Mouse (Mus musculus) ES-E14 (cell line): ENCODE data around the gene Mob3b. TPM values are rescaled to one million over a fixed set of nuclear protein-coding genes. Genes with fewer than 3 reads are reported as not detected.

Experiments
- DNase-seq: peaks from one replicate; pipeline ENCODE4 v3.0.0-alpha.2; 2013; ENCODE audit warnings: low read depth, low spot score
- H3K27ac ChIP-seq: 2 replicates; pipeline ENCODE4 v1.5.1; 2012; ENCODE audit warnings: low read depth, mild to moderate bottlenecking, low read length, moderate library complexity, mixed read lengths; ENCODE audit not compliant: poor library complexity, insufficient read depth, severe bottlenecking
- H3K36me3 ChIP-seq: 2 replicates; pipeline ENCODE4 v1.6.1; 2012; ENCODE audit warnings: mild to moderate bottlenecking, low read length, moderate library complexity, mixed read lengths; ENCODE audit not compliant: control insufficient read depth, poor library complexity, insufficient read depth, severe bottlenecking
- H3K4me1 ChIP-seq, 2 experiments: fragments of 150-350 bp in 1 of 2; sonication (generic) in 1 of 2; 2 replicates each; pipeline ENCODE4 v1.6.1; 2012; ENCODE audit warnings: low read length in 2 of 2, mild to moderate bottlenecking in 1 of 2, mixed read lengths in 1 of 2; ENCODE audit not compliant: control insufficient read depth in 2 of 2, insufficient read depth in 2 of 2, poor library complexity in 1 of 2
- H3K4me3 ChIP-seq, 2 experiments: fragments of 150-350 bp in 1 of 2; sonication (generic) in 1 of 2; 2 replicates each; pipeline ENCODE4 v1.5.1; 2012; ENCODE audit warnings: low read length in 2 of 2, low read depth in 1 of 2, mild to moderate bottlenecking in 1 of 2, mixed read lengths in 1 of 2; ENCODE audit not compliant: insufficient read depth in 1 of 2, poor library complexity in 1 of 2, severe bottlenecking in 1 of 2
- H3K9ac ChIP-seq: 2 replicates; pipeline ENCODE4 v1.6.1; 2012; ENCODE audit warnings: low read depth, mild to moderate bottlenecking, low read length, mixed read lengths; ENCODE audit not compliant: poor library complexity, insufficient read depth, severe bottlenecking
- H3K9me3 ChIP-seq: fragments of 150-350 bp; sonication (generic); 2 replicates; pipeline ENCODE4 v1.6.1; 2012; ENCODE audit warnings: low read depth, mild to moderate bottlenecking, low read length; ENCODE audit not compliant: control insufficient read depth, insufficient read depth
- CHD2 ChIP-seq: IDR thresholded peaks from 2 replicates; pipeline ENCODE4 v1.6.1; 2014; ENCODE audit warnings: mild to moderate bottlenecking, low read depth, low read length, inconsistent platforms
- HCFC1 ChIP-seq: IDR thresholded peaks from 2 replicates; pipeline ENCODE4 v1.6.1; 2012; ENCODE audit warnings: low read length, inconsistent platforms, borderline replicate concordance; ENCODE audit not compliant: insufficient read depth
- MAFK ChIP-seq: IDR thresholded peaks from 2 replicates; pipeline ENCODE4 v1.6.1; 2014; ENCODE audit warnings: mild to moderate bottlenecking, low read depth, low read length, inconsistent platforms; ENCODE audit not compliant: insufficient read depth
- ZC3H11A ChIP-seq: IDR thresholded peaks from 2 replicates; pipeline ENCODE4 v1.6.1; 2012; ENCODE audit warnings: low read depth, mild to moderate bottlenecking, inconsistent platforms, low read length, borderline replicate concordance
- ZNF384 ChIP-seq: IDR thresholded peaks from 2 replicates; pipeline ENCODE4 v1.6.1; 2012; ENCODE audit warnings: low read depth, low read length, inconsistent platforms
- in situ Hi-C, 2 experiments: fragments of 600-800 bp; cut with MboI; formaldehyde crosslinking; loops; one replicate each; pipeline ENCODE4 v1.15.1; 2025; ENCODE audit warnings: low sequenced_read_pairs in 2 of 2, inconsistent platforms in 1 of 2; ENCODE audit not compliant: unreplicated experiment in 2 of 2
- total RNA-seq: library from RNA; depleted of rRNA; stranded (reverse); fragments of 300-350 nt; gene quantifications from 2 replicates; pipeline ENCODE4 v1.2.3, GENCODE M21; 2012

Mob3b gene
- total RNA-seq, 1 experiment, result 8.3 TPM

DNA sequence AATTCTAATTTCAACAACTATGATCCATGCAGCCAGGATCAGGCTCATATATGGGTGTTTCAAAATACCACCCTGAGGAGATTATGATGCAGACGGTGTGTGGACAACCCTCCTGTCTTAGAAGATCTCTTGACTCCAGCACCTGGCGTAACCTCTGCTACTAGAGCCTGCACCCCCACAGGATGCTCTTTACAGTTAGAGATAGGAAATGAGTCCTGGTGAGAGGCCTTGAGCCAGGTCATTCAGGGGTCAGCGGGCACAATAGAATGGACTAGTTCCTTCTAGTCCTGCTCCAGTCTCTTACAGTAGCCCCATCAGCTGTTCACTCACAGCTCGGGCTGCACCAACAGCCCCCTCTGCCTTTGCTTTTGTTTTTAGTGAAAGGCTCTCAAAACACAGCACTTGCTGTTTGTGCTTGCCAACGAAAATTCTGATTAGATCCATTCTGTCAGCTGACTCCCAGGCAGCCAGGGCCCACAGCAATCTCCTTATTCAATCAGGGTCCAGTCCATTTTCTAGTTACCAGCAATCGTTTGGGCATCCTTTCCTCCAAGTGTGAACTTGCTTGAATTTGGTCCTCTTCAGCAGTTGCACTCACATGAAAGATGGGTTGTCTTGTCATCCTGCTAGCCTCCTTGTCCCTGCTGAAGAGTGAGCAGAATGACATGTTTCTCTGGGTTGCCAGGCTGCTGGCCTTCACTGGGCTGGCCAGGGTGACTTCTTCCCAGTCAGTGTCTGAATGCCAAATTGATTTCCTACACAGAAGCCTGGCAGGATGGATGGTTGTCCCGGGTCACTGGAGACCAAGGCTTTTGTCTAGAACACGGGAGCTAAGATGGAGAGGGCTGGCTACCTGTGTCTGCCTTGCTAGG lies 175.7 kb downstream of the Mob3b start:
- in situ Hi-C loops, result no loop called here
- Histone ChIP-seq H3K4me1 (0 out of 4 replicates have a peak, but pooled peaks cover 0 to 1% of the 10 kb centered on the region in 2 experiments), H3K9me3 (no peaks in the 10 kb centered on the region), H3K36me3 (no peaks in the 10 kb centered on the region), H3K4me3 (no peak overlapping the region), H3K9ac (no peak overlapping the region), H3K27ac (no peak overlapping the region)
- no peak for DNase-seq
- no peak for TF ChIP-seq MAFK

DNA sequence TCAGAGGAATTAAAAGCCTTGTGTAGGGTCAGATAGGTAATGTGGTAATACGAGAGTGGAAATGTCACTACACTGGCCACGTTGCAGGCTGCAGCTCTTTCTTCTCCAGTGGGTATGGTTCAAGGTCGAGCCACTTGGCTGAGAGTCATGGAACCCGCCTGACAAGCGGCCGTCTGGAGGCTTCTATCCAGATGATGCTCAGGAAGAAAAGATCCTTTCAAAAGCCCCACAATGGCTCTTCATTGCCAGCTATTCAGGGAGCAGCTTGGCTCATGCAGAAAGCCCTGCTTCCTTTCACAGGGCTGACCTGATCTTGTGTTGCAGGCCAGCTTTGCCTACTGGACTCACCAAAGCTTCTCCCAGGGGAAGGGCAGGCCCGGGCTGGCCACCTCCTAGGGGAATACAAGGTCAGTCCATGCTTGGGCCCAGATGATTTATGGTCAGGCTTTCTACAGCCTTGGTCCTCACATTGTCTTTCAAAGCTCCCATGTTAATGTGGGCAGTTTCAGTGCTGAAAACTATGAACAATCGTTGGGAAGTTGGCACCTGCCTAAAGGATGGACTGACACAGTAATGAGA lies 176.7 kb downstream of the Mob3b start:
- TF ChIP-seq ZNF384 (no peak), MAFK (no peak), ZC3H11A (no peak), CHD2 (no peak), HCFC1 (no peak)
- Histone ChIP-seq H3K36me3 (no peaks in the 10 kb centered on the region), H3K27ac (no peak overlapping the region), H3K9me3 (no peaks in the 10 kb centered on the region), H3K4me1 (0 out of 4 replicates have a peak, but pooled peaks cover 0 to 1% of the 10 kb centered on the region in 2 experiments), H3K4me3 (no peak overlapping the region), H3K9ac (no peak overlapping the region)
- in situ Hi-C loops, result no loop called here
- DNase-seq, result no peak

DNA sequence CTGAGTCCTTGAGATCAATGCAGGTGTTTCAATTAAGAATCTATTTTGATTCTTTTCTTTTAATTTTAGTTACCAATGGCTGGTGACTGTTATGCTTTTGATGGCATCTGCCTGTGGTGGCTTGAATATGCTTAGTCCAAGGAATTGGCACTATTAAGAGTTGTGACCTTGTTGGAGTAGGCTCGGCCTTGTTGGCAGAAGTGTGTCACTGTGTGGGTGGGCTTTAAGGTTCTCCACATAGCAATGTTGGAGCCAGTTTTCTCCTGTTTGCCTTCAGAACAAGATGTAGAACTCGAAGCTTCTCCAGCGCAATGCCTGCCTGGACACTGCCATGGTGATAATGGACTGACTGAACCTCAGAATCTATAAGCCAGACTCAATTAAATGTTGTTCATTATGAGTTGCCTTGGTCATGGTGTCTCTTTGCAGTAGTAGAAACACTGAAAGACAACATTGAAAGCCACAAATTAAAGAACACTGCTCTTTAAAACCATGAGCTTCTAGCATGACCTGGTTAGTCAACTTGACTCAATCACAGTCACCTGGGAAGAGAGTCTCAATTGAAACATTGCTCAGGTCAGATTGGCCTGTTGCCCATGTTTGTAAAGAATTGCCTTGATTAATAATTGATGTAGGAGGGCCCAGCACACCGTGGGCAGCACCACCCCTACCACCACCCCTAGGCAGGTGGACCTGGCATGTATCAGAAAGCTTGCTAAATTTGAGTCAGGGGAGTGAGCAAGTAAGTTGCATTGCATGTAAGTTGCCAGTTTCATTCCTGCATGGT lies 180.2 kb downstream of the Mob3b start:
- TF ChIP-seq ZC3H11A (no peak), MAFK (no peak), ZNF384 (no peak), CHD2 (no peak), HCFC1 (no peak)
- Histone ChIP-seq H3K9me3 (no peaks in the 10 kb centered on the region), H3K4me3 (no peak overlapping the region), H3K9ac (no peak overlapping the region), H3K27ac (no peak overlapping the region), H3K4me1 (0 out of 4 replicates have a peak, but pooled peaks cover 0 to 1% of the 10 kb centered on the region in 2 experiments), H3K36me3 (no peaks in the 10 kb centered on the region)
- no peak for DNase-seq
- in situ Hi-C loops, result no loop called here

DNA sequence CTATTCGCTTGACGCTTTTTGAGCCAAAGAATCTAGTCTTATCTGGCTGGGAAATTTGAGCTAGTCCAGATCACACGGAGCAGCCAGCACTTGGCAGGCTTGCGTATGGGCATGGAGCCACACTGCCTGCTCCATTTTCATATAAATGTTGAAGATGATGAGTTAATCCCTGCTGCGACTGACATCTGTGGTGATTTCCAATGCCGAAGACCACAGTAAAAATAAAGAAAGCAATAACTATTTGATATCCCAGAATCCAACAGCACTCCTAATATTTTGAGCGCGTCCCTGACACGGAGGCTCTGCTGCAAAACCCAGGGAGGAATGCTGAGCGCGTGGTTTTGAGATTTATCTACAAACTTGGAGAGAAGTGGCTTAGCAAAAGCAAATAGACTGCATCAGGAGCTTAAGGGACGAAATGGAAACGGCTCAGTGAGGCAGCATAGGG lies 180.9 kb downstream of the Mob3b start:
- H3K36me3 ChIP-seq, result no peaks in the 10 kb centered on the region
- H3K4me3 ChIP-seq, result no peak overlapping the region
- no peak overlapping the region for H3K9ac ChIP-seq
- no peak for DNase-seq
- TF ChIP-seq CHD2, result no peak
- TF ChIP-seq MAFK, result no peak
- TF ChIP-seq ZNF384, result no peak
- no peak for TF ChIP-seq HCFC1
- no peak for TF ChIP-seq ZC3H11A
- no peaks in the 10 kb centered on the region for H3K4me1 ChIP-seq
- in situ Hi-C loops, result no loop called here
- no peaks in the 10 kb centered on the region for H3K9me3 ChIP-seq
- H3K27ac ChIP-seq, result no peak overlapping the region
